Mouse (Mus musculus): ENCODE results near the gene Hivep2.

DNA sequence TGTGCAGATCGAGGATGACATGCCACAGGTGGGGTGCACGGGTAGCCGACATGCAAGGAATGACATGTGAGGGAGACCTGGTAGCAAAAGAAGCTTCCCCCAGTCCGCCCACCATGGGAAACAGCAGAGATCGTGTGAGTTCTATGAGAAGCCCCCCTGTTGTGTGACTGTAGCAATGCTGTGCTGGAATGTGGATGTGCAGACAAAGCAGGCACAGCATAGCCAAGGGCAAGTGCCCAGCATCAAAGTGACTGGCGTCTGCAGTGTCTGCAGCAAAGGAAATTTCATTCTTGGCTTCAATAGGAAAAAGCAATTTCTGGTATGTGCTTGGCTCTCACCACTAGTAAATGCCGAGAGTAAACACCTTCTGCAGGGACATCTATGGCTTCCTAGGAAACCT lies 199.0 kb downstream of the Hivep2 start:
- no peak for TF ChIP-seq POLR2A (IDR thresholded peaks at IDR 0.05; ENCODE audit: low read depth, low read length)
- TF ChIP-seq CTCF (IDR thresholded peaks at IDR 0.05; ENCODE audit: extremely low read depth, insufficient read depth, insufficient read length, insufficient replicate concordance), result no peak

All from spleen, adult 2 months (tissue).